Mouse (Mus musculus) C2C12 (cell line): ENCODE measurements at regions not wholly inside any gene's neighbourhood (a gene's known extent, or its start where the extent isn't known, plus 50 kb on each side); places are given as distances from the start of the nearest gene placed in this dataset.

Experiments
- CTCF ChIP-seq: IDR thresholded peaks from one replicate; pipeline ENCODE4 v1.5.1; 2011; ENCODE audit not compliant: control insufficient read depth, insufficient read depth, insufficient read length
- MAX ChIP-seq: IDR thresholded peaks from one replicate; pipeline ENCODE4 v1.6.1; 2011; ENCODE audit warnings: mild to moderate bottlenecking, control low read depth
- MYOD1 ChIP-seq: IDR thresholded peaks from one replicate; pipeline ENCODE4 v1.6.1; 2011; ENCODE audit warnings: low read depth; ENCODE audit not compliant: control insufficient read depth, insufficient read length
- MYOG ChIP-seq: IDR thresholded peaks from one replicate; pipeline ENCODE4 v1.6.1; 2011; ENCODE audit not compliant: control insufficient read depth, insufficient read length; ENCODE audit errors: extremely low read depth
- USF1 ChIP-seq: IDR thresholded peaks from one replicate; pipeline ENCODE4 v1.6.1; 2011; ENCODE audit warnings: low read depth, mild to moderate bottlenecking, control low read depth, moderate library complexity

DNA sequence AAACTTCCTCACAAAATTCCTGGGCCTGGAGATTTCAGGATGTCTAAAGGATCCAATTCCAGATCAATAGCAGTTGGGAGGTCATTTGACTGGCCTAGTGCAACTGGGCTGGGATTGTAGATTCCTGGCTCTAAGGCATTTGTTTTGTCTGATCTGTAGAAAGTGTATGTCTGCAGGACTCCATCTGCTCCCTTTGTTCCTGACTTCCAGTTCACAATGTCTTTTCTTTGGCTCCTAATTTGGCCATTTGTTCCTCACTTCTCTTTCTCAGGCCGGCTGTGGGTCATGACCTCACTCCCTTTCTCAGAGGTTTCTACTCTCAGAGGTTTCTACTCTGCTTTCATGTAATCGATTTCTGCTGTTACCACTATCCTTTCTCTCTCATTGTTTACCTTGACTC lies 115.5 kb upstream of the Pcbd1 start:
- TF ChIP-seq CTCF: no peak
- no peak for TF ChIP-seq MYOG
- TF ChIP-seq USF1: no peak
- TF ChIP-seq MAX: no peak
- no peak for TF ChIP-seq MYOD1
